Mouse (Mus musculus): ENCODE measurements around the gene Mex3d.

Gene Mex3d

GRCm38 (mm10) chr10:80331636-80332524 is 55.6 kb downstream of the Mex3d start:
- DNase-seq (ENCODE audit: low spot score in 2 of 2) = no peak

GRCm38 (mm10) chr10:80330888-80331287 is 56.6 kb downstream of the Mex3d start:
- DNase-seq (ENCODE audit: low spot score in 2 of 2) = no peak

All from urinary bladder, postnatal 36 days (tissue).